Mouse (Mus musculus): ENCODE measurements around the gene Olfr678.
"Not testable (repeated sequence)": the region's sequence is repeated elsewhere in the genome, so short reads cannot be mapped to it uniquely, and the experiment has no call there.

The Olfr678 gene

GRCm38 (mm10) chr7:105064175-105064574, at the start of gene Olfr678:
TSS of gene Olfr678 (plus strand) at chr7:105064475.
- ATAC-seq (ENCODE audit: low TSS enrichment) = no peak

GRCm38 (mm10) chr7:105022530-105022929, 41.7 kb upstream of the Olfr678 start:
- no peak for ATAC-seq (ENCODE audit: low TSS enrichment)

GRCm38 (mm10) chr7:105028360-105028759, 35.9 kb upstream of the Olfr678 start, which contains the start of gene Olfr675:
TSS of gene Olfr675 (minus strand) at chr7:105028460.
- no peak for ATAC-seq (ENCODE audit: low TSS enrichment)

- no peak for ATAC-seq (ENCODE audit: low TSS enrichment)
Observed at GRCm38 (mm10) chr7:105032398-105032797, 31.9 kb upstream of the Olfr678 start, which contains the start of gene Olfr676. TSS of gene Olfr676 (plus strand) at chr7:105032698.

- not testable (repeated sequence) for ATAC-seq (ENCODE audit: low TSS enrichment)
Observed at GRCm38 (mm10) chr7:105033836-105034235, 30.4 kb upstream of the Olfr678 start.

GRCm38 (mm10) chr7:105058951-105059350, 5.3 kb upstream of the Olfr678 start:
- ATAC-seq (ENCODE audit: low TSS enrichment) = no peak

- no peak for ATAC-seq (ENCODE audit: low TSS enrichment)
Observed at GRCm38 (mm10) chr7:105080905-105081304, 16.6 kb downstream of the Olfr678 start, which contains the start of gene Olfr679. TSS of gene Olfr679 (plus strand) at chr7:105081205.

GRCm38 (mm10) chr7:105092717-105093116, 28.4 kb downstream of the Olfr678 start, which contains the start of gene Olfr680-ps1:
TSS of gene Olfr680-ps1 (minus strand) at chr7:105092817.
- not testable (repeated sequence) for ATAC-seq (ENCODE audit: low TSS enrichment)

GRCm38 (mm10) chr7:105116536-105116935, 52.3 kb downstream of the Olfr678 start, which contains the start of gene Olfr681:
TSS of gene Olfr681 (plus strand) at chr7:105116836.
- ATAC-seq (ENCODE audit: low TSS enrichment) = no peak
